Mouse (Mus musculus) E14TG2a.4 (cell line): Measurements from ENCODE around the gene Fam20c.

Source experiments
- CTCF ChIP-seq: conservative IDR thresholded peaks from 2 replicates; pipeline ENCODE4 v1.5.1; 2014; ENCODE audit warnings: low read length
- NANOG ChIP-seq: IDR thresholded peaks from 2 replicates; pipeline ENCODE4 v1.6.1; 2014; ENCODE audit warnings: borderline replicate concordance, low read length, mixed read lengths

DNA sequence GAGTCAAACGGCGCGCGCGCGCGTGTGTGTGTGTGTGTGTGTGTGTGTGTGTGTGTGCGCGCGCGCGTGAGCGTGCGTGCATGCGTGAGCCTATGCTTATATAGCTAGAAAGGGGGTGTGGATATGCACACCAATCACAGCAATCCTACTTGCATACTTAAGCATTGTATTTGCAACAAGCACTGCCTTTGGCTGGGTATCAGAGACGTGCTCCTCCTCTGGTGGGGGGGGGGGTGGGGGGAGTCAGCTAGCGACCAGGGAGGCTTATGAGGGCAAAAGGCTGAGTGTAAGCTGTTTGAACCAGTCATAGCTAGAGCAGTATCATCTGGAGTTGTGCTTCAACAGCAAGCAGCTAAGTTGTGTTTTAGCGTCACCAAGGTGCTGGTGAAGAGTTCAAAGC lies 20.3 kb upstream of the Fam20c start:
- TF ChIP-seq CTCF (no peak), NANOG (no peak)
